Mouse (Mus musculus) forebrain, embryonic 11.5 days (tissue): ENCODE data around the gene Arf6. TPM values are rescaled to one million over a fixed set of nuclear protein-coding genes. Genes with fewer than 3 reads are reported as not detected.

ENCODE experiments used
- ATAC-seq: fragments of 200-750 bp; cut with Nextera tagmentation; replicated peaks from 2 replicates; pipeline ENCODE4 v1.8.0; 2017; ENCODE audit warnings: moderate TSS enrichment; ENCODE audit not compliant: low FRiP score
- DNase-seq: peaks from one replicate; pipeline ENCODE4 v3.0.0-alpha.2; 2017; ENCODE audit warnings: low spot score
- H3K27ac ChIP-seq: fragments of 300-500 bp; sonication (generic); 2 replicates; pipeline ENCODE4 v1.5.1; 2014; ENCODE audit warnings: low read depth, low read length
- H3K27me3 ChIP-seq: fragments of 300-500 bp; sonication (generic); 2 replicates; pipeline ENCODE4 v1.6.1; 2014; ENCODE audit warnings: mild to moderate bottlenecking, low read length, mixed read lengths; ENCODE audit not compliant: control insufficient read depth, insufficient read depth
- H3K36me3 ChIP-seq: fragments of 300-500 bp; sonication (generic); 2 replicates; pipeline ENCODE4 v1.6.1; 2014; ENCODE audit warnings: mild to moderate bottlenecking, low read length, moderate library complexity, mixed read lengths; ENCODE audit not compliant: control insufficient read depth, insufficient read depth
- H3K4me1 ChIP-seq: fragments of 300-500 bp; sonication (generic); replicated peaks from 2 replicates; pipeline ENCODE4 v1.6.1; 2014; ENCODE audit warnings: low read length, mixed read lengths; ENCODE audit not compliant: control insufficient read depth, insufficient read depth
- H3K4me2 ChIP-seq: fragments of 300-500 bp; sonication (generic); 2 replicates; pipeline ENCODE4 v1.6.1; 2014; ENCODE audit warnings: low read depth, mild to moderate bottlenecking, low read length, moderate library complexity, mixed read lengths; ENCODE audit not compliant: severe bottlenecking
- H3K4me3 ChIP-seq: fragments of 300-500 bp; sonication (generic); 2 replicates; pipeline ENCODE4 v1.5.1; 2014; ENCODE audit warnings: low read depth, low read length
- H3K9ac ChIP-seq: fragments of 300-500 bp; sonication (generic); 2 replicates; pipeline ENCODE4 v1.6.1; 2014; ENCODE audit warnings: low read length
- H3K9me3 ChIP-seq: fragments of 300-500 bp; sonication (generic); 2 replicates; pipeline ENCODE4 v1.6.1; 2016; ENCODE audit warnings: low read length, mixed read lengths; ENCODE audit not compliant: control insufficient read depth
- WGBS: fragments of 180-500 bp; shearing (Covaris S2); extraction: QIAGEN DNeasy Blood & Tissue Kit; methylation state at CpG from one replicate; pipeline ENCODE4 v1.1.7; 2014; 5-methylcytosine and 5-hydroxymethylcytosine counted together
- polyA plus RNA-seq: library from polyadenylated mRNA; unstranded; fragments of >200 nt; fragmentation: Nextera tagmentation; extraction: Ambion mirVana; gene quantifications from 2 replicates; pipeline ENCODE4 v1.2.1, GENCODE M21; 2014

Gene Arf6
- polyA plus RNA-seq: 48.7 and 59.7 TPM in 2 replicates

DNA sequence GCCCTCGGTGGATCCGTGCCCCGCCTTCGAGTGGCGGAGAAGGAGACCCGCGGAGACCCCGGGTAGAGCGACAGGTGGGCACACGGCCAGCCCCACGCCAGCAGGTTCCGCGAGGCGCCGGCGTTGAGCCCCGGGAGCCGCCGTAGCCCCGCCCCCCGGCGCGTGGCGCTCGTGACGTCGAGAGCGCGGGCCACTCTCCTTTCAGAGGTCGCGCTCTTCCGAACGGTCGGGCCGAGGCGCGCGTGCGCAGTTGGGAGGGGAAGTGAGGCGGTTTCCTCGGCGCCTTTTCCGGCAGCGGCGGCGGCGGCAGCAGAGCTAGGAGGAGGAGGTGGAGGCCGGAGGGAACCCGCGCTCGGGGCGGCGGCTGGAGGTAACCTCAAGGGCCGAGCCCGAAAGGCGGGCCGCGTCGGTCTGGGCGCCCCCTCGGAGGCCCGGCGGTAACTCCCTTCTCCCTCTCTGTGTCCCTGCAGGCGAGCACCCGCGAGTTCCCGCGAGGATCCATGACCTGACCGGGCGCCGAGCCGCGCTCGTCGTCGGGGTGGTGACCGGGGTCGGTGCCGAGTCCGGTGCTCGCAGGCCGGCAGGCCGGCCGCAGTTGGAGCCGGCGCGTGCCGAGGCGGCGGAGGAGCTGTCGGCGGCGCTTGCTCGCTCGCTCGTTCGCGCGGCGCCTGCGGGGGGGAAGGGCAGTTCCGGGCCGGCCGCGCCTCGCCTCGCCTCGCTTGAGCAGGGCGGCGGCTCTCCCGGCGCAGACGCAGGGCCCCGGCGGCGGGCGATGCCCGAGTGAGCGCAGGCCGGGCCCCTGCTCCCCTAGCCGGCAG is at the start of gene Arf6, which contains the start of gene Gm9887:
Gene Arf6 (plus strand): TSS at position 297 of the 818 bp plus-strand sequence.
Gene Gm9887 (minus strand): TSS at position 605 of the 818 bp plus-strand sequence.
- Histone ChIP-seq H3K4me3 (peak within 1 kb of the TSS; percentile 99), H3K4me1 (peaks cover 3% of the 10 kb centered on the region; the same call in 1 of the 2 replicates), H3K9me3 (no peaks in the 10 kb centered on the region), H3K4me2 (peak within 1 kb of the TSS; percentile 89), H3K27me3 (no peaks in the 10 kb centered on the region), H3K36me3 (peaks cover 2% of the 10 kb centered on the region; the same call in 1 of the 2 replicates), H3K27ac (peak within 1 kb of the TSS; percentile 91), H3K9ac (peak within 1 kb of the TSS; percentile 96)
- ATAC-seq (peak; percentile 96), DNase-seq (peak; percentile 99)
- WGBS: 1% methylated on average over 96 of the region's 121 CpGs

DNA sequence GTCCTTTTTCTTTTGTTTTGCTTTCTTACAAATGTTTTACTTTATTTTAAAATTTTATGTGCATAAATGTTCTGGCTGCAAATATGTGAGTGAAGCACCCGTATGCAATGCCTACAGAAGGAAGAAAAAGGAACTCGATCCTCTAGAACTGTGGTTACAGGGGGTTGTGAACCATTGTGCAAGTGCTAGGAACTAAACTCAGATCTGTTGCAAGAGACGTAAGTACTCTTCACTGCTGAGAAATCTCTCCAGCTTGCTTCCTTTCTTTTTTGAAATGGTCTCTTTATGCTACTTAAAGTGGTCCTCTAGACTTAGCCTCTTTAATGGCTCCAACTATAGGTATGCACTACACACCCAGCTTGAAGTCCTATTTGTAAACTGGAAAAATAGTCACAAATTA is 40.8 kb upstream of the Arf6 start:
- Histone ChIP-seq H3K4me2 (no peak overlapping the region), H3K27ac (no peak overlapping the region), H3K4me1 (no peaks in the 10 kb centered on the region), H3K9ac (no peak overlapping the region), H3K27me3 (no peaks in the 10 kb centered on the region), H3K36me3 (no peaks in the 10 kb centered on the region; the same call in 1 of the 2 replicates), H3K4me3 (no peak overlapping the region), H3K9me3 (no peaks in the 10 kb centered on the region)
- 95% methylated on average over 3 of the region's 3 CpGs for WGBS
- no peak for DNase-seq
- ATAC-seq: no peak

- Histone ChIP-seq H3K4me3 (no peak overlapping the region), H3K27me3 (no peaks in the 10 kb centered on the region), H3K4me2 (no peak overlapping the region), H3K4me1 (no peaks in the 10 kb centered on the region), H3K9ac (no peak overlapping the region), H3K9me3 (no peaks in the 10 kb centered on the region), H3K27ac (no peak overlapping the region), H3K36me3 (peaks cover 4% of the 10 kb centered on the region; the same call in 1 of the 2 replicates)
- 96% methylated on average over 1 of the region's 1 CpGs for WGBS
- DNase-seq (no peak), ATAC-seq (no peak)
These were observed 39.8 kb upstream of the Arf6 start for GRCm38 (mm10) chr12:69332147-69332546.

GRCm38 (mm10) chr12:69333547-69333946 is 38.4 kb upstream of the Arf6 start:
- H3K4me3 ChIP-seq: no peak overlapping the region
- no peak overlapping the region for H3K27ac ChIP-seq
- no peak overlapping the region for H3K9ac ChIP-seq
- no peak overlapping the region for H3K4me2 ChIP-seq
- H3K27me3 ChIP-seq: no peaks in the 10 kb centered on the region
- peaks cover 7% of the 10 kb centered on the region; the same call in 1 of the 2 replicates for H3K36me3 ChIP-seq
- ATAC-seq: no peak
- WGBS: 90% methylated on average over 2 of the region's 2 CpGs
- no peak for DNase-seq
- H3K9me3 ChIP-seq: no peaks in the 10 kb centered on the region
- H3K4me1 ChIP-seq: no peaks in the 10 kb centered on the region

DNA sequence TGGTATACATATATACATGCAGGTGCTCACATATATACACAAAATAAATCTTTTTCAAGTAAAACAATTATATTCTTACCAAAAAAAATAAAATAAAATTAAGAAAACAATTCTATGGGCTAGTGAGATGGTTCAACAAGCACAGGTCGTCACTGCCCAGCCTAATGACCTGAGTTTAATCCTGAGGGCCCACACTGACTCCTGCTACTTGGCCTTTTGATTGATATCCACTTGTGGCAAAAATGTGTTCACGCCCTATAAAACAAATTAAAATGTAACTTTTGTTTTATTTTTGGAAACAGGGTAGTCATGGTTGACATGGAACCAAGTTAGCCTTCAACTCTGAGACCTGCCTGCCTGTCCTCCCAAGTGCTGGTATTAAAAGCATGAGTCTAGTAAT is 22.0 kb upstream of the Arf6 start:
- Histone ChIP-seq H3K9me3 (no peaks in the 10 kb centered on the region), H3K4me3 (no peak overlapping the region), H3K4me1 (no peaks in the 10 kb centered on the region), H3K36me3 (peaks cover 13% of the 10 kb centered on the region; the same call in 1 of the 2 replicates), H3K27me3 (no peaks in the 10 kb centered on the region), H3K27ac (no peak overlapping the region), H3K4me2 (no peak overlapping the region), H3K9ac (no peak overlapping the region)
- WGBS: 93% methylated on average over 2 of the region's 2 CpGs
- no peak for DNase-seq
- no peak for ATAC-seq

DNA sequence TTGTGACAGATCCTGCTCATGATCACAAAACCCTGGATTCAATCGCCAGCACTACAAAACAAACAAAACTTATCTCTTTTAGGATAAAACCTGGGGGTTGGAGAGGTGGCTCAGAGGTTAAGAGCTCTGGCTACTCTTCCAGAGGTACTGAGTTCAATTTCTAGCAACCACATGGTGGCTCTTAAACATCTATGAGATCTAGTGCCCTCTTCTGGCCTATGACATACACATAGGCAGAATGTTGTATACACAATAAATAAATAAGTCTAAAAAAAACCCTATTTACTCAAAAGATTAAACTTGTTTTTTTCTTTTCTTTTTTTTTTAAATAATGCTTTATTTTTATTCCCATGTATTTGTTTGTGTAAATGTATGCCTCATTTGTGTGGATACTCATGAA is 20.3 kb upstream of the Arf6 start:
- Histone ChIP-seq H3K27ac (no peak overlapping the region), H3K9ac (no peak overlapping the region), H3K4me3 (no peak overlapping the region), H3K9me3 (no peaks in the 10 kb centered on the region), H3K4me2 (no peak overlapping the region), H3K4me1 (no peaks in the 10 kb centered on the region), H3K36me3 (peaks cover 10% of the 10 kb centered on the region; the same call in 1 of the 2 replicates), H3K27me3 (no peaks in the 10 kb centered on the region)
- 84% methylated on average over 1 of the region's 1 CpGs for WGBS
- ATAC-seq (no peak), DNase-seq (no peak)

DNA sequence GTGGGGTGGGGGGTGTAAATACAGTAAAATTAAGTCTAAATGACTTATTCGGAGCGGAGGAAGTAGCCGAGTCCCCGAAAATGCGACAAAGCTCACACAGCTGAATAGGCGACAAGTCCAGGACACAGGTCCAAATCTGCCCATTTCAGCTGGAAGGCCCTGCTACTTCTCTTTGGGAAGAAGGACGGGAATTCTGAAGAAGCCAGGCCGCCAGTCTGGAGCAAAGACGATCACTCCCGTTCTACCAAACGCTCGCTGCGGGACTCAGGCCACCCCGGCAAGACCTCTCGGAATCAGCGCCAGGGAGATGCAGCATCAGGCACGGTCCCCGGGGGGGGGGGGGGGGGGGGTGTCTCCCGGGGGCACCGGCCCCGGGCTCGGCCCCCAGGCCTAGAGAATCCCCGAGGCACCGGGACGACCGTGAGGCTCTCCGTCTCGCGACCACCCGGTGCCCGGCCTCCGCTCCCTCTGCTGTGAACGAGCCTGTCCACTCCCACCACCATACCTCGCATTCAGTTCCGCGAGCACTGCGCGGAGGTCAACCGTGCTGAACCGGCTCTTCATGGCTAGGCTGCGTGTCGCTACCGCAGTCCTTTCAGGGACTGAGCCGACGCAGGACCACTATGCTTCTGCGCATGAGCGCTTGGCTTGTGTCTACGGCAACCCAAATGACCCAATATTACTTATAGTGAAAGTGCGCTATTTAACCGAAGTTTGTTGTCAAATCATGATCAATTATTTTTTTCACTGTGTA is 15.2 kb upstream of the Arf6 start, which contains the start of gene Nemf:
Gene Nemf (minus strand): TSS at position 620 of the 754 bp plus-strand sequence.
- Histone ChIP-seq H3K9ac (peak within 1 kb of the TSS; percentile 90), H3K4me2 (peak within 1 kb of the TSS; percentile 65), H3K9me3 (no peaks in the 10 kb centered on the region), H3K27me3 (no peaks in the 10 kb centered on the region), H3K36me3 (peaks cover 3% of the 10 kb centered on the region; the same call in 1 of the 2 replicates), H3K4me3 (peak within 1 kb of the TSS; percentile 88), H3K4me1 (no peaks in the 10 kb centered on the region; the same call in 1 of the 2 replicates), H3K27ac (peak within 1 kb of the TSS; percentile 63)
- DNase-seq (peak; percentile 85), ATAC-seq (peak; percentile 55)
- WGBS: under 1% methylated on average over 47 of the region's 50 CpGs

DNA sequence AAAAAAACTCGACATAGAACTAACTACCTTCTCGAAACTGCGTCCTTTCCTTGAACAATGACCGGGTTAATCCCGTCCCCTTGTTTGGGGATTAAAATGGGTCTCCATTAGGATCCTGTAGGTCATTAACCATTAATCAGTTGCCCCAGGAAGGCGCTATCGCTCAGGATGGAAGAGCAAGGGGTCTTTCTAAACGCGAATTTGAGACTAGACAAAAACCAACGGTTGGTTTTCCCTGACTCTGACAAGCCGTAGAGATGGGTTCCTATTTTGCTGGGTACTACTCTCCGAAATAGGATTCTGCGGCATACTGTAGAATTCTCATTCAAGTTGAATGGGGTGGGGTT is 14.7 kb upstream of the Arf6 start:
- Histone ChIP-seq H3K9me3 (no peaks in the 10 kb centered on the region), H3K9ac (peak overlapping the region; percentile 90; the same call in 1 of the 2 replicates), H3K4me1 (no peaks in the 10 kb centered on the region; the same call in 1 of the 2 replicates), H3K4me2 (peak overlapping the region; percentile 65), H3K27me3 (no peaks in the 10 kb centered on the region), H3K4me3 (peak overlapping the region; percentile 88), H3K27ac (no peak overlapping the region), H3K36me3 (peaks cover 3% of the 10 kb centered on the region; the same call in 1 of the 2 replicates)
- DNase-seq (no peak), ATAC-seq (no peak)
- 7% methylated on average over 13 of the region's 13 CpGs for WGBS
